Mouse (Mus musculus) MEL (cell line): Measurements from ENCODE around the gene Akp3. TPM values are rescaled to one million over a fixed set of nuclear protein-coding genes. Genes with fewer than 3 reads are reported as not detected.

Experiments
- DNase-seq: peaks from one replicate; pipeline ENCODE4 v3.0.0; 2011; ENCODE audit warnings: low read depth, low spot score
- H3K27ac ChIP-seq: 2 replicates; pipeline ENCODE4 v1.5.1; 2012; ENCODE audit warnings: low read depth, mild to moderate bottlenecking, control low read depth, low read length, moderate library complexity; ENCODE audit not compliant: control insufficient read depth
- H3K27me3 ChIP-seq, 2 experiments: fragments of 150-350 bp in 1 of 2; sonication (generic) in 1 of 2; 2 replicates each; pipeline ENCODE4 v1.6.1; 2012; ENCODE audit warnings: low read length in 2 of 2, mild to moderate bottlenecking in 2 of 2, improper control_type of control experiment in 1 of 2, moderate library complexity in 1 of 2; ENCODE audit not compliant: insufficient read depth in 2 of 2, control insufficient read depth in 1 of 2
- H3K36me3 ChIP-seq, 2 experiments: 2 replicates each; pipeline ENCODE4 v1.6.1; 2012 to 2014; ENCODE audit warnings: low read length in 2 of 2, improper control_type of control experiment in 1 of 2, inconsistent platforms in 1 of 2, mild to moderate bottlenecking in 1 of 2; ENCODE audit not compliant: insufficient read depth in 2 of 2, control insufficient read depth in 1 of 2
- H3K4me1 ChIP-seq, 2 experiments: fragments of 150-350 bp in 1 of 2; sonication (generic) in 1 of 2; 2 replicates each; pipeline ENCODE4 v1.6.1; 2012; ENCODE audit warnings: low read length in 2 of 2, improper control_type of control experiment in 1 of 2, mild to moderate bottlenecking in 1 of 2; ENCODE audit not compliant: insufficient read depth in 2 of 2, control insufficient read depth in 1 of 2
- H3K4me3 ChIP-seq, 2 experiments: fragments of 150-350 bp in 1 of 2; sonication (generic) in 1 of 2; 2 replicates each; pipeline ENCODE4 v1.5.1; 2012; ENCODE audit warnings: low read depth in 2 of 2, low read length in 2 of 2, mild to moderate bottlenecking in 2 of 2, moderate library complexity in 2 of 2, control low read depth in 1 of 2, improper control_type of control experiment in 1 of 2; ENCODE audit not compliant: control insufficient read depth in 1 of 2, insufficient read depth in 1 of 2
- H3K79me2 ChIP-seq: 2 replicates; pipeline ENCODE4 v1.6.1; 2012; ENCODE audit warnings: mild to moderate bottlenecking, low read length, moderate library complexity; ENCODE audit not compliant: control insufficient read depth, poor library complexity, insufficient read depth
- H3K9ac ChIP-seq: 2 replicates; pipeline ENCODE4 v1.6.1; 2012; ENCODE audit warnings: low read depth, mild to moderate bottlenecking, control low read depth, low read length, moderate library complexity; ENCODE audit not compliant: control insufficient read depth, poor library complexity, severe bottlenecking
- H3K9me3 ChIP-seq: fragments of 150-350 bp; sonication (generic); replicated peaks from 2 replicates; pipeline ENCODE4 v1.6.1; 2012; ENCODE audit warnings: mild to moderate bottlenecking, low read length, improper control_type of control experiment, moderate library complexity; ENCODE audit not compliant: insufficient read depth
- BHLHE40 ChIP-seq: IDR thresholded peaks from 2 replicates; pipeline ENCODE4 v1.6.1; 2012; ENCODE audit warnings: low read depth, mild to moderate bottlenecking, inconsistent platforms, low read length, improper control_type of control experiment, borderline replicate concordance
- CHD2 ChIP-seq: IDR thresholded peaks from 2 replicates; pipeline ENCODE4 v1.6.1; 2011; ENCODE audit warnings: low read length, improper control_type of control experiment
- CTCF ChIP-seq, 3 experiments: IDR thresholded peaks in 2 of 3; conservative IDR thresholded peaks in 1 of 3; 2 replicates each; pipeline ENCODE4 v1.5.1; 2011 to 2012; ENCODE audit warnings: low read length in 3 of 3, low read depth in 2 of 3, mild to moderate bottlenecking in 2 of 3, improper control_type of control experiment in 1 of 3, inconsistent platforms in 1 of 3, mixed read lengths in 1 of 3, moderate library complexity in 1 of 3; ENCODE audit not compliant: control insufficient read depth in 1 of 3, insufficient read depth in 1 of 3, poor library complexity in 1 of 3, severe bottlenecking in 1 of 3
- ELF1 ChIP-seq: IDR thresholded peaks from 2 replicates; pipeline ENCODE4 v1.6.1; 2014; ENCODE audit warnings: low read depth, mild to moderate bottlenecking, inconsistent platforms, low read length, improper control_type of control experiment, moderate library complexity
- ETS1 ChIP-seq: IDR thresholded peaks from 2 replicates; pipeline ENCODE4 v1.6.1; 2012; ENCODE audit warnings: low read depth, mild to moderate bottlenecking, inconsistent platforms, low read length, improper control_type of control experiment, moderate library complexity
- MAZ ChIP-seq: IDR thresholded peaks from 2 replicates; pipeline ENCODE4 v1.6.1; 2012; ENCODE audit warnings: low read depth, mild to moderate bottlenecking, inconsistent platforms, low read length, improper control_type of control experiment
- MEF2A ChIP-seq: IDR thresholded peaks from 2 replicates; pipeline ENCODE4 v1.6.1; 2014; ENCODE audit warnings: low read depth, mild to moderate bottlenecking, inconsistent platforms, low read length, improper control_type of control experiment; ENCODE audit not compliant: poor library complexity, insufficient replicate concordance, severe bottlenecking; ENCODE audit errors: extremely low read depth
- MXI1 ChIP-seq: IDR thresholded peaks from 2 replicates; pipeline ENCODE4 v1.6.1; 2011; ENCODE audit warnings: mild to moderate bottlenecking, low read depth, low read length, improper control_type of control experiment
- MYB ChIP-seq: IDR thresholded peaks from 2 replicates; pipeline ENCODE4 v1.6.1; 2011; ENCODE audit warnings: mild to moderate bottlenecking, low read depth, low read length, improper control_type of control experiment
- MYC ChIP-seq: IDR thresholded peaks from 2 replicates; pipeline ENCODE4 v1.6.1; 2011; ENCODE audit warnings: low read depth, mild to moderate bottlenecking, low read length, improper control_type of control experiment, moderate library complexity
- NELFE ChIP-seq: IDR thresholded peaks from 2 replicates; pipeline ENCODE4 v1.6.1; 2011; ENCODE audit warnings: low read depth, low read length, improper control_type of control experiment
- NRF1 ChIP-seq: IDR thresholded peaks from 2 replicates; pipeline ENCODE4 v1.6.1; 2014; ENCODE audit warnings: low read depth, mild to moderate bottlenecking, inconsistent platforms, low read length, improper control_type of control experiment, moderate library complexity; ENCODE audit not compliant: poor library complexity, insufficient read depth, severe bottlenecking
- POLR2A ChIP-seq, 2 experiments: IDR thresholded peaks; 2 replicates each; pipeline ENCODE4 v1.6.1; 2011 to 2012; ENCODE audit warnings: low read length in 2 of 2, mild to moderate bottlenecking in 2 of 2, control low read depth in 1 of 2, improper control_type of control experiment in 1 of 2, low read depth in 1 of 2, moderate library complexity in 1 of 2; ENCODE audit not compliant: control insufficient read depth in 1 of 2, insufficient read depth in 1 of 2, poor library complexity in 1 of 2
- POLR2AphosphoS5 ChIP-seq: IDR thresholded peaks from 2 replicates; pipeline ENCODE4 v1.6.1; 2012; ENCODE audit warnings: low read depth, borderline replicate concordance, mild to moderate bottlenecking, inconsistent platforms, low read length, moderate library complexity, mixed read lengths
- RAD21 ChIP-seq: IDR thresholded peaks from 2 replicates; pipeline ENCODE4 v1.6.1; 2011; ENCODE audit warnings: mild to moderate bottlenecking, low read depth, low read length, improper control_type of control experiment
- RCOR1 ChIP-seq: IDR thresholded peaks from 2 replicates; pipeline ENCODE4 v1.6.1; 2012; ENCODE audit warnings: low read depth, mild to moderate bottlenecking, inconsistent platforms, low read length, improper control_type of control experiment
- SIN3A ChIP-seq: IDR thresholded peaks from 2 replicates; pipeline ENCODE4 v1.6.1; 2012; ENCODE audit warnings: low read length, improper control_type of control experiment, inconsistent platforms
- SMC3 ChIP-seq: IDR thresholded peaks from 2 replicates; pipeline ENCODE4 v1.6.1; 2011; ENCODE audit warnings: low read depth, low read length, improper control_type of control experiment
- TBP ChIP-seq: IDR thresholded peaks from 2 replicates; pipeline ENCODE4 v1.8.0; 2011; ENCODE audit warnings: low read depth, low read length, improper control_type of control experiment
- ZKSCAN1 ChIP-seq: IDR thresholded peaks from 2 replicates; pipeline ENCODE4 v1.6.1; 2012; ENCODE audit warnings: low read depth, mild to moderate bottlenecking, inconsistent platforms, low read length, improper control_type of control experiment, moderate library complexity
- polyA plus RNA-seq, 2 experiments: library from polyadenylated mRNA; stranded (reverse) in 1 of 2; unstranded in 1 of 2; fragments of >175 nt in 1 of 2; fragments of >200 nt in 1 of 2; gene quantifications; 2 replicates each; pipeline versions ENCODE4 v1.2.1 to v1.2.4; 2012; ENCODE audit warnings: low replicate concordance in 2 of 2, low read depth in 1 of 2; ENCODE audit not compliant: insufficient read length in 2 of 2, insufficient read depth in 1 of 2, missing spikeins in 1 of 2
- total RNA-seq: library from RNA; depleted of rRNA; stranded (reverse); fragments of 300-350 nt; gene quantifications from 2 replicates; pipeline ENCODE4 v1.2.3, GENCODE M21; 2012

The Akp3 gene
- total and polyA plus RNA-seq, 3 experiments: 0.04 TPM; not detected in 2

DNA sequence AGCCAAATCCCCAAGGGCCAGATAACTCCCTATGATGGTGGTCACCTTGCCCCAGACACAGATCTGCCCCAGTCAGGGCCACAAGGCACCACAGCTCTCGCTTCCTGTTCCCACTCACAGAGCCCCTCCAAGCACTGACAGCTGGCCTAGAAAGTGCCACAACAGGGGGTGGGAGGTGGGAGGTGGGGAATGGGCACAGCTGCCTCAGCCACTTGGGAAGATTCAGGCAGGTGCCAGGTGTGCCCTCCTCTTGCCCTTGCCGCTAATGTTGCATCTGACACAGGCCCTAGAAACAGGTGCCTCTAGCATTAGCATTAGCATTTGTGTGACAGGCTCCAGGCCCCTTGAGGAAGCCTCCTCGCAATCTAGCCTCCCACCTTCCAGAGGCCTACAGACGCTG is 16.8 kb downstream of the Akp3 start:
- Histone ChIP-seq H3K27ac (no peak overlapping the region), H3K27me3 (no peaks in the 10 kb centered on the region), H3K9ac (no peak overlapping the region), H3K79me2 (no peaks in the 10 kb centered on the region), H3K9me3 (no peaks in the 10 kb centered on the region), H3K36me3 (peaks cover 0 to 4% of the 10 kb centered on the region in 2 experiments; a peak in 2 of 4 replicates), H3K4me1 (peaks cover 0 to 5% of the 10 kb centered on the region in 2 experiments; a peak in 1 of 4 replicates), H3K4me3 (no peak overlapping the region)
- no peak for DNase-seq
- no peak for TF ChIP-seq ELF1
- no peak for TF ChIP-seq TBP
- TF ChIP-seq MEF2A: no peak
- TF ChIP-seq CTCF (IDR thresholded peaks at IDR 0.05 in 2 of 3, conservative IDR thresholded peaks at IDR 0.05 in 1 of 3; ENCODE audit: control insufficient read depth in 1 of 3, insufficient read depth in 1 of 3, low read depth in 2 of 3, low read length in 3 of 3, poor library complexity in 1 of 3, severe bottlenecking in 1 of 3): no peak
- no peak for TF ChIP-seq MAZ
- no peak for TF ChIP-seq RCOR1
- no peak for TF ChIP-seq POLR2A (IDR thresholded peaks at IDR 0.05; ENCODE audit: control insufficient read depth in 1 of 2, insufficient read depth in 1 of 2, low read depth in 1 of 2, low read length in 2 of 2, poor library complexity in 1 of 2)

DNA sequence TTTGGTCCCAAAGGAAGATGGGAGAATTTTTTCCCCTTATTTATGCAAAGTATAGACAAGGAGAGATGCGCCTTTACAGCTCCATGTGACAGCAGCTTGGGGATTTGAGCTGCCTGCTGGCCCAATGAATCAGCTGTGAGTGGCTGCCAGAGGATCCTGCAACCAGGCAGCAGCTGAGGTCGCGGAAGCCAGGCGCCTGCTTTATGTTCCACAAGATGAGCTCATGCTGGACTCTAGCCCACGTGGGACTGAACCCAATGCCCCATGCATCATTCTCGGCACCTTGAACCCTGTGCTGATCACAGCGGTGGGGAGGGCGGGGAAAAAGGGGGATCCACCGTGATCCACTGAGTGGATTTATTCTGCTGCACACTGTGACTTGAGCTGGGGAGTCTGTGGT is 17.7 kb downstream of the Akp3 start:
- Histone ChIP-seq H3K4me3 (no peak overlapping the region), H3K36me3 (peaks cover 0 to 4% of the 10 kb centered on the region in 2 experiments; a peak in 2 of 4 replicates), H3K9me3 (no peaks in the 10 kb centered on the region), H3K79me2 (no peaks in the 10 kb centered on the region), H3K9ac (no peak overlapping the region), H3K4me1 (peaks cover 0 to 5% of the 10 kb centered on the region in 2 experiments; a peak in 1 of 4 replicates), H3K27me3 (no peaks in the 10 kb centered on the region), H3K27ac (no peak overlapping the region)
- TF ChIP-seq MXI1: no peak
- no peak for TF ChIP-seq MYC
- no peak for TF ChIP-seq SMC3
- no peak for TF ChIP-seq SIN3A
- TF ChIP-seq CHD2: no peak
- TF ChIP-seq POLR2A (IDR thresholded peaks at IDR 0.05; ENCODE audit: control insufficient read depth in 1 of 2, insufficient read depth in 1 of 2, low read depth in 1 of 2, low read length in 2 of 2, poor library complexity in 1 of 2): no peak
- TF ChIP-seq ZKSCAN1: no peak
- no peak for TF ChIP-seq MEF2A
- no peak for TF ChIP-seq POLR2AphosphoS5
- no peak for TF ChIP-seq ETS1
- TF ChIP-seq BHLHE40: no peak
- TF ChIP-seq ELF1: no peak
- no peak for TF ChIP-seq MYB
- no peak for TF ChIP-seq NELFE
- no peak for TF ChIP-seq NRF1
- TF ChIP-seq TBP: no peak
- no peak for TF ChIP-seq RAD21
- DNase-seq: no peak
